Mouse (Mus musculus) kidney, adult 2 months (tissue): Measurements from ENCODE around the gene Erlec1. TPM values are rescaled to one million over a fixed set of nuclear protein-coding genes. Genes with fewer than 3 reads are reported as not detected.

Source experiments
- DNase-seq: peaks from one replicate; pipeline ENCODE4 v3.0.0; 2021
- H3K27ac ChIP-seq: fragments of 200-500 bp; 2 replicates; pipeline ENCODE4 v1.5.1; 2012; ENCODE audit warnings: low read depth, low read length, control low read depth, inconsistent platforms; ENCODE audit not compliant: insufficient read depth
- H3K27me3 ChIP-seq: fragments of 200-500 bp; replicated peaks from 2 replicates; pipeline ENCODE4 v1.6.1; 2012; ENCODE audit warnings: mild to moderate bottlenecking, moderate library complexity, low read length, inconsistent platforms; ENCODE audit not compliant: control insufficient read depth, insufficient read depth
- H3K36me3 ChIP-seq: fragments of 200-500 bp; 2 replicates; pipeline ENCODE4 v1.6.1; 2012; ENCODE audit warnings: mild to moderate bottlenecking, moderate library complexity, low read length, inconsistent platforms; ENCODE audit not compliant: control insufficient read depth, insufficient read depth
- H3K4me1 ChIP-seq: fragments of 200-500 bp; 2 replicates; pipeline ENCODE4 v1.6.1; 2011; ENCODE audit warnings: low read length; ENCODE audit not compliant: control insufficient read depth, insufficient read depth
- H3K4me3 ChIP-seq: fragments of 200-500 bp; 2 replicates; pipeline ENCODE4 v1.5.1; 2011; ENCODE audit warnings: mild to moderate bottlenecking, low read depth, low read length, control low read depth; ENCODE audit not compliant: insufficient read depth
- CTCF ChIP-seq: fragments of 200-500 bp; conservative IDR thresholded peaks from 2 replicates; pipeline ENCODE4 v1.5.1; 2011; ENCODE audit warnings: low read depth, mild to moderate bottlenecking, control low read depth, low read length, moderate library complexity, mixed read lengths; ENCODE audit not compliant: insufficient read depth, insufficient read length
- POLR2A ChIP-seq: fragments of 200-500 bp; IDR thresholded peaks from one replicate; pipeline ENCODE4 v1.6.1; 2011; ENCODE audit warnings: low read depth, low read length, control low read depth
- WGBS: fragments of 180-500 bp; shearing (Covaris S2); methylation state at CpG from one replicate; pipeline ENCODE4 v1.1.7; 2018; 5-methylcytosine and 5-hydroxymethylcytosine counted together
- polyA plus RNA-seq: library from polyadenylated mRNA; depleted of rRNA; stranded (reverse); fragments of >200 nt; gene quantifications from 2 replicates; pipeline ENCODE4 v1.2.3, GENCODE M21; 2012

Erlec1 gene
- polyA plus RNA-seq, 1 experiment = 24.6 TPM

- DNase-seq = peak; percentile 96
- H3K4me1 ChIP-seq = peaks cover 7% of the 10 kb centered on the region; the same call in 1 of the 2 replicates
- H3K27ac ChIP-seq = peak within 1 kb of the TSS; percentile 98
- TF ChIP-seq CTCF (no peak), POLR2A (peak; percentile 38)
- H3K27me3 ChIP-seq = no peaks in the 10 kb centered on the region
- under 1% methylated on average over 22 of the region's 22 CpGs for WGBS
- no peaks in the 10 kb centered on the region for H3K36me3 ChIP-seq
- H3K4me3 ChIP-seq = peak within 1 kb of the TSS; percentile 93
Measured at GRCm38 (mm10) chr11:30985877-30986624, 31.9 kb upstream of the Erlec1 start, which contains the start of gene Chac2. Chac2 (minus strand) TSS chr11:30986350.

- H3K27ac ChIP-seq = no peak overlapping the region
- H3K4me1 ChIP-seq = peaks cover 7% of the 10 kb centered on the region; the same call in 1 of the 2 replicates
- no peaks in the 10 kb centered on the region for H3K36me3 ChIP-seq
- 18% methylated on average over 2 of the region's 2 CpGs for WGBS
- no peaks in the 10 kb centered on the region for H3K27me3 ChIP-seq
- no peak for TF ChIP-seq CTCF
- no peak for TF ChIP-seq POLR2A
- DNase-seq = peak; percentile 24
- H3K4me3 ChIP-seq = peak overlapping the region; percentile 19; the same call in 1 of the 2 replicates
Measured at GRCm38 (mm10) chr11:30985237-30985636, 31.1 kb upstream of the Erlec1 start.

DNA sequence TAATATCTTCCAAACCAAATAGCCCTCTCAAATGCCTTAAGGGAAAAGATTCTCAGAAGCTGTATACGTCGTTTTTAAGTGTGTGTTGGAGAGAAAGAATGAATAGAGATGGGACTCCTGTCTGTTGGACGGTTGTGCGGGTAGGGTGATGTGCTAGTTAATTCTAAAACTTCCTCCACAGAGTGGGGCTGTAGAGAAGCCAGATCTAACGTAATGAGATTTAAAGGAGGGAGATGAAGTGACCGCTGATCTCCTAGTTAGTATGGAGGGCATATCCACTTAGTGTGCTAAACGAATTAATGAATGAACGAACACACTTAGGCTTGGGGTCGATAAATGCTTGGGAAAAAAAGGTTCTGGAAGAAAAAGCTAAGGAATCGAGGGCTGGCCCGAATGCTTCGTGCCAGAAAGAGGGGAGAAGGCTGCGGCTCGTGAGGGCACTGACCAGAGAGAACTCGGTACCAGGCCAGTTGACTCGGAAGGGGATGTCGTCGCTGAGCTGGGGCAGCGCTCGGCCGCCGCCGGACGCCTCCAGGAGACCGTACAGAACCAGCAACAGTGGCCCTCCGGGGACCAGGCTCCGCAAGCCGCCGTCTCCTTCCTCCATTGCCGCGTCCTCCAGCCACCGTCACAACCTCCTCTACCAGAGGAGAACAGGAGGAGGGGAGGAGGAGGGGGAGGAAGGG, 523 bp downstream of the Erlec1 start:
- Histone ChIP-seq H3K27me3 (no peaks in the 10 kb centered on the region), H3K27ac (peak overlapping the region; percentile 49), H3K4me3 (peak overlapping the region; percentile 87), H3K4me1 (no peaks in the 10 kb centered on the region), H3K36me3 (peaks cover 5% of the 10 kb centered on the region)
- WGBS = 1% methylated on average over 25 of the region's 32 CpGs
- TF ChIP-seq POLR2A (no peak), CTCF (no peak)
- DNase-seq = peak; percentile 48

DNA sequence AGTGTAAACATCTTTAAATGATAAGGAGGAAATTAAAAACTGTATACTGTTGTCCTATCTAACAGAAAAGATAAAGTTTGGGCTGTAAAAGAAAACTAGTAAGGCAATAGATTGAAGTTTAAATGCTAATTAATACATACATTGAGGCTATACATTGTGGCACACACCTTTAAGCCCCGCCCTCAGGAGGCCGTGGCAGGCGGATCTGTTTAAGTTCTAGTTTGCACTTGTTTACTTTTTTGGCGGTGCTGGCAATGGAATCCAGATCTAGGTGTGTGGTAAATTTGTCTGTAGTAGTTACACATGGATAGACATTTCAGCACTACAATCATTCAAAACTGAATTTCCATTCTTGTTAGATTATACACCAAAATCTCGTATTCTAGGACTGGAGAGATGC, 1.3 kb downstream of the Erlec1 start:
- 57% methylated on average over 5 of the region's 5 CpGs for WGBS
- H3K4me3 ChIP-seq = no peak overlapping the region
- H3K27me3 ChIP-seq = no peaks in the 10 kb centered on the region
- DNase-seq = no peak
- no peaks in the 10 kb centered on the region for H3K4me1 ChIP-seq
- H3K27ac ChIP-seq = no peak overlapping the region
- TF ChIP-seq CTCF (no peak), POLR2A (no peak)
- H3K36me3 ChIP-seq = peaks cover 5% of the 10 kb centered on the region

- DNase-seq = no peak
- no peak overlapping the region for H3K27ac ChIP-seq
- no peak for TF ChIP-seq POLR2A
- no peak for TF ChIP-seq CTCF
- no peaks in the 10 kb centered on the region for H3K27me3 ChIP-seq
- peaks cover 14% of the 10 kb centered on the region for H3K36me3 ChIP-seq
- H3K4me1 ChIP-seq = no peaks in the 10 kb centered on the region
- WGBS = 93% methylated on average over 2 of the region's 2 CpGs
- H3K4me3 ChIP-seq = no peak overlapping the region
Measured at GRCm38 (mm10) chr11:30943522-30943921, 10.6 kb downstream of the Erlec1 start.

DNA sequence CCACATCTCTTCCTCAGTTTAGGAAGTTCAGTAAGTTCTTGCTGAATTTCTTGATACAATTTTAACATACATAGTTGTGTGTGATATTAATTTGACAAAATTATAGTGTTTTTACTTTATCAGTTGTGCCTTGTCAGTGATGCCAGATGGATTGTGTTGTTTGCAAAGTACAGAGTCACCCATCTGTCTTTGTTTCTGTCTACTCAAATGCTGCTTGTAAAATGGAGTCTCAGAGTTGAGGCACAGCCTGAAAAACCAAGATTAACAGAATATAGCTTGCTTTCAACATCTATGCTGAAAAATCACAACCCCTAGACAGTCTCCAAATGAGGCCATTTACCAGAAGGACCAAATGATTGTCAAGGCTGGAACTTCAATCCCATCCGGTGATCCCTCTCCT, 25.6 kb downstream of the Erlec1 start:
- Histone ChIP-seq H3K4me3 (no peak overlapping the region), H3K27ac (no peak overlapping the region), H3K4me1 (no peaks in the 10 kb centered on the region), H3K27me3 (no peaks in the 10 kb centered on the region), H3K36me3 (peaks cover 3% of the 10 kb centered on the region; the same call in 1 of the 2 replicates)
- DNase-seq = no peak
- WGBS = 100% methylated on average over 1 of the region's 1 CpGs
- TF ChIP-seq CTCF = no peak
- TF ChIP-seq POLR2A = no peak

- Histone ChIP-seq H3K36me3 (peaks cover 3% of the 10 kb centered on the region; the same call in 1 of the 2 replicates), H3K27me3 (no peaks in the 10 kb centered on the region), H3K4me3 (no peak overlapping the region), H3K4me1 (no peaks in the 10 kb centered on the region), H3K27ac (no peak overlapping the region)
- DNase-seq = no peak
- no peak for TF ChIP-seq POLR2A
- no peak for TF ChIP-seq CTCF
Measured at GRCm38 (mm10) chr11:30928079-30928478, 26.1 kb downstream of the Erlec1 start.
